Mouse (Mus musculus) monocyte, adult 59 days (primary cell): ENCODE results near the gene Uap1. TPM values are rescaled to one million over a fixed set of nuclear protein-coding genes. Genes with fewer than 3 reads are reported as not detected.

ENCODE experiments used
- total RNA-seq, 2 experiments: library from RNA; stranded (reverse); gene quantifications; one replicate each; pipeline ENCODE4 v1.2.4; 2023

The Uap1 gene
- total RNA-seq: 10 to 100 TPM; 78.4 to 96.3 TPM

GRCm38 (mm10) chr1:170174814-170175332, at the start of gene Uap1:
Uap1 (minus strand) TSS chr1:170174957.

GRCm38 (mm10) chr1:170214757-170215522, 40.2 kb upstream of the Uap1 start, which contains the start of gene Uhmk1:
Uhmk1 (minus strand) TSS chr1:170215397.

GRCm38 (mm10) chr1:170110516-170111332, 64.0 kb downstream of the Uap1 start, which contains the start of gene Ddr2:
Ddr2 (minus strand) TSS chr1:170110762.

Other genes with a start within 250 kb of the Uap1 start
- gene Ccdc190, start 246.3 kb downstream of the Uap1 start, total RNA-seq: not detected
- 1 to 10 TPM; 2.6 to 4.6 TPM for gene Hsd17b7, start 205.7 kb downstream of the Uap1 start, total RNA-seq
- gene Ddr2, start 64.2 kb downstream of the Uap1 start, total RNA-seq: under 1 TPM in 1 of 2 experiments, not detected in 1; 0.81 TPM
- gene Uhmk1, start 40.4 kb upstream of the Uap1 start, total RNA-seq: 10 to 100 TPM; 40.8 to 44.0 TPM
- gene Sh2d1b2, start 57.8 kb upstream of the Uap1 start, total RNA-seq: 1 to 10 TPM in 1 of 2 experiments, not detected in 1; 1.3 TPM
- gene Sh2d1b1, start 102.4 kb upstream of the Uap1 start, total RNA-seq: 10 to 100 TPM; 27.0 to 27.5 TPM
- gene Gm7694, start 131.4 kb upstream of the Uap1 start, total RNA-seq: 1 to 10 TPM; 7.0 to 7.5 TPM
- not detected for gene Spata46, start 133.8 kb upstream of the Uap1 start, total RNA-seq